Mouse (Mus musculus) ES-E14 (cell line): ENCODE data around the gene Dgat2. TPM values are rescaled to one million over a fixed set of nuclear protein-coding genes. Genes with fewer than 3 reads are reported as not detected.

Experiments used
- DNase-seq: peaks from one replicate; pipeline ENCODE4 v3.0.0-alpha.2; 2013; ENCODE audit warnings: low read depth, low spot score
- H3K27ac ChIP-seq: 2 replicates; pipeline ENCODE4 v1.5.1; 2012; ENCODE audit warnings: low read depth, mild to moderate bottlenecking, low read length, moderate library complexity, mixed read lengths; ENCODE audit not compliant: poor library complexity, insufficient read depth, severe bottlenecking
- H3K36me3 ChIP-seq: 2 replicates; pipeline ENCODE4 v1.6.1; 2012; ENCODE audit warnings: mild to moderate bottlenecking, low read length, moderate library complexity, mixed read lengths; ENCODE audit not compliant: control insufficient read depth, poor library complexity, insufficient read depth, severe bottlenecking
- H3K4me1 ChIP-seq, 2 experiments: fragments of 150-350 bp in 1 of 2; sonication (generic) in 1 of 2; 2 replicates each; pipeline ENCODE4 v1.6.1; 2012; ENCODE audit warnings: low read length in 2 of 2, mild to moderate bottlenecking in 1 of 2, mixed read lengths in 1 of 2; ENCODE audit not compliant: control insufficient read depth in 2 of 2, insufficient read depth in 2 of 2, poor library complexity in 1 of 2
- H3K4me3 ChIP-seq, 2 experiments: fragments of 150-350 bp in 1 of 2; sonication (generic) in 1 of 2; 2 replicates each; pipeline ENCODE4 v1.5.1; 2012; ENCODE audit warnings: low read length in 2 of 2, low read depth in 1 of 2, mild to moderate bottlenecking in 1 of 2, mixed read lengths in 1 of 2; ENCODE audit not compliant: insufficient read depth in 1 of 2, poor library complexity in 1 of 2, severe bottlenecking in 1 of 2
- H3K9ac ChIP-seq: 2 replicates; pipeline ENCODE4 v1.6.1; 2012; ENCODE audit warnings: low read depth, mild to moderate bottlenecking, low read length, mixed read lengths; ENCODE audit not compliant: poor library complexity, insufficient read depth, severe bottlenecking
- H3K9me3 ChIP-seq: fragments of 150-350 bp; sonication (generic); 2 replicates; pipeline ENCODE4 v1.6.1; 2012; ENCODE audit warnings: low read depth, mild to moderate bottlenecking, low read length; ENCODE audit not compliant: control insufficient read depth, insufficient read depth
- CHD2 ChIP-seq: IDR thresholded peaks from 2 replicates; pipeline ENCODE4 v1.6.1; 2014; ENCODE audit warnings: mild to moderate bottlenecking, low read depth, low read length, inconsistent platforms
- HCFC1 ChIP-seq: IDR thresholded peaks from 2 replicates; pipeline ENCODE4 v1.6.1; 2012; ENCODE audit warnings: low read length, inconsistent platforms, borderline replicate concordance; ENCODE audit not compliant: insufficient read depth
- MAFK ChIP-seq: IDR thresholded peaks from 2 replicates; pipeline ENCODE4 v1.6.1; 2014; ENCODE audit warnings: mild to moderate bottlenecking, low read depth, low read length, inconsistent platforms; ENCODE audit not compliant: insufficient read depth
- ZC3H11A ChIP-seq: IDR thresholded peaks from 2 replicates; pipeline ENCODE4 v1.6.1; 2012; ENCODE audit warnings: low read depth, mild to moderate bottlenecking, inconsistent platforms, low read length, borderline replicate concordance
- ZNF384 ChIP-seq: IDR thresholded peaks from 2 replicates; pipeline ENCODE4 v1.6.1; 2012; ENCODE audit warnings: low read depth, low read length, inconsistent platforms
- in situ Hi-C, 2 experiments: fragments of 600-800 bp; cut with MboI; formaldehyde crosslinking; loops; one replicate each; pipeline ENCODE4 v1.15.1; 2025; ENCODE audit warnings: low sequenced_read_pairs in 2 of 2, inconsistent platforms in 1 of 2; ENCODE audit not compliant: unreplicated experiment in 2 of 2
- total RNA-seq: library from RNA; depleted of rRNA; stranded (reverse); fragments of 300-350 nt; gene quantifications from 2 replicates; pipeline ENCODE4 v1.2.3, GENCODE M21; 2012

Gene Dgat2
- total RNA-seq, 1 experiment, result 17.0 TPM

DNA sequence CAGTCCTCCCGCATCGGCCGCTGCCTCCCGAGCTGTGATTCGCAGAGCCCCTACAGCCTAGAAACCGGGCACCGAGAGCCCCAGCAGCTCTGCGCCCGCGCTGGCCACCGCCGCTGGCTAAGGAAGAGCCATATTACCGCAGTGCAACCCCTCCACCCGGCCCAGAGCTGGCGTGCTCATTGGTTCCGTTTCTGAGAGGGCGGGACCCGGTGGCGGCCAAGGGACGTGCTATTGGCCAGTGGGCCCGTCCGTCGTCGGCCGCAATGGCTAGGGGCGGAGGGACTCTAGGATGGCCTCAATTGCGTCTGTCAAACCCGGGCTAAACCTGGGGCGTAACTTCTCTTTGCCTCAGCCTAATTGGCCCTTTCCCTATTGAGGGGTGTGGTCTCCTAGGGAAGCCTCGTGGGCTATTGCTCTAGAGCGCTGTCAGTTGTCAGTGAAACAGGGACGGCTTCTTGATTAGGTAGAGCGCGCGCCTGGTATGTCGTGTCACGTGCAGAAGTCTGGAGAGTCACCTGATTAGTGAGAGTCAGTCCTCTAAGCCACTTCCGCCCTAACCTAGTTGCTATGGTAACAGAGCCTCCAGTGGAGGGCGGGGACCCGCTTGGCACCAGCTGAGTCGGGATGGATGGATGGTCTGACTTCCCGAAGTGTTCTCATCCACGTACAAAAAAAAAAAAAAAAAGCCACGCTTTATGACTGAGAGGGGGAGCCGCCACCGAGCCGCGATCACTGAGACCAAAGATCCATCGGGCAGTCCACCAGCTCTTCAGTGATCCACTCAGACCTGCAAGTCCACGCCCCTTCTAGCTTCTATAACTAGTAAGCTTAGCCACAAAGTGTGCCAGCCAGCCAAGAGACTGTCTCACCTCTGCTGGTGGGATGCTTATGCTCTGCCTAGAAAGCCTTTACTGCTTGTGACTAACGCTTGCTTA is 41.3 kb downstream of the Dgat2 start, which contains the start of gene Uvrag:
Gene Uvrag, minus strand, starts transcription at position 158 of the 935 bp plus-strand sequence.
- TF ChIP-seq ZNF384 (0 out of 2 replicates have a peak, but pooled peaks have one; percentile 48), ZC3H11A (no peak), CHD2 (peak; percentile 86; the same call in 1 of the 2 replicates), MAFK (0 out of 2 replicates have a peak, but pooled peaks have one; percentile 3), HCFC1 (peak; percentile 45; the same call in 1 of the 2 replicates)
- no peaks in the 10 kb centered on the region for H3K36me3 ChIP-seq
- peaks cover 2% of the 10 kb centered on the region in 2 experiments; a peak in 2 of 4 replicates for H3K4me1 ChIP-seq
- no peak within 1 kb of the TSS for H3K27ac ChIP-seq
- H3K9ac ChIP-seq, result peak within 1 kb of the TSS; percentile 88
- peak; percentile 98 for DNase-seq
- in situ Hi-C loops, result no loop called here
- peak within 1 kb of the TSS; percentile 92 to 93 for H3K4me3 ChIP-seq
- no peaks in the 10 kb centered on the region for H3K9me3 ChIP-seq

DNA sequence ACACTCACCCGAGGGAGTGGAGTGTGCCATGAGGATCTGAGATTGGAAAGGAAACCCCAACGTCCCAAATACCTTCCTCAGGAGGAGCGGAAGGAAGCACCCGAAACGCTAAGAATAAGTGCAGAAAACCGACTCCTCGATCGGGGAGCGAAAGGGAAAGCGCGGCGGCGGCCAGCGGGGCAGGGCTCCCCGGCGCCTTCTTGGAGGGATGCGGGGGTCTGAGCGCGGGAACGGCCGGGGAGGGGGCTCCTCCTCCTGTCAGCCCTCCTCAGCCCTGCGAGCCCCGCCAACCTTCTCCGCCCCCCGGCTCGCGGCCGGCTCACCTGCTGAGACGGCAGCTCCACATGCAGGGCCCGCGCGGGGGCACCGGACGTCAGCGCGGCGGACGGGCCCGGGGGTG is 42.0 kb downstream of the Dgat2 start:
- H3K4me3 ChIP-seq, result peak overlapping the region; percentile 92 to 93
- TF ChIP-seq ZC3H11A, result no peak
- TF ChIP-seq MAFK, result no peak
- no peak for TF ChIP-seq HCFC1
- no peak for TF ChIP-seq CHD2
- no peak for TF ChIP-seq ZNF384
- H3K9me3 ChIP-seq, result no peaks in the 10 kb centered on the region
- H3K4me1 ChIP-seq, result peaks cover 0 to 2% of the 10 kb centered on the region in 2 experiments; a peak in 1 of 4 replicates
- H3K27ac ChIP-seq, result no peak overlapping the region
- in situ Hi-C loops, result no loop called here
- H3K9ac ChIP-seq, result peak overlapping the region; percentile 88
- DNase-seq, result no peak
- no peaks in the 10 kb centered on the region for H3K36me3 ChIP-seq

GRCm38 (mm10) chr7:99139841-99140491 is 42.6 kb downstream of the Dgat2 start:
- TF ChIP-seq ZNF384 (no peak), MAFK (no peak), CHD2 (no peak)
- no peak for DNase-seq
- Histone ChIP-seq H3K9ac (peak overlapping the region; percentile 88; the same call in 1 of the 2 replicates), H3K4me3 (peak overlapping the region; percentile 92 to 93), H3K4me1 (peaks cover 0 to 2% of the 10 kb centered on the region in 2 experiments; a peak in 1 of 4 replicates), H3K36me3 (no peaks in the 10 kb centered on the region), H3K9me3 (no peaks in the 10 kb centered on the region), H3K27ac (no peak overlapping the region)
- in situ Hi-C loops, result no loop called here

DNA sequence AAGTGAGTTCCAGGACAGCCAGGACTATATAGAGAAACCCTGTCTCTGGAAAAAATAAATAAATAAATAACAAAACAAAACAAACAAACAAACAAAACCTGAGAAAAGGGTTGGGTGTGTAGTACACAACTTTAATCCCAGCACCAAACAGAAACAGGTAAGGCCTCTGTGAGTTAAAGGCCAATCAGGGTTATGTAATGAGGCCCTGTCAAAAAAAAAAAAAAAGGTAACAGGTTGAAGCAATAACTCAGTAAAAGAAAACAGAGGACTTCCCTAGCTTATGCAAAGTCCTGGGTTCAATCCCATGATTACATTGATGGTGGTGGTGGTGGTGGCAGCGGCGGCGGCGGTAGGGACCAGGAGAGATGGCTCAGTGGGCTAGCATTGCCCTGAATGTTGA is 45.0 kb downstream of the Dgat2 start:
- Histone ChIP-seq H3K9ac (no peak overlapping the region), H3K36me3 (no peaks in the 10 kb centered on the region), H3K4me3 (no peak overlapping the region), H3K27ac (no peak overlapping the region; the same call in 1 of the 2 replicates), H3K4me1 (peaks cover 0 to 2% of the 10 kb centered on the region in 2 experiments; a peak in 1 of 4 replicates), H3K9me3 (no peaks in the 10 kb centered on the region)
- TF ChIP-seq CHD2 (no peak), ZNF384 (no peak)
- no peak for DNase-seq
- in situ Hi-C loops, result no loop called here
